Mouse (Mus musculus) lung, postnatal 4 days (tissue): ENCODE results near the gene Fam107b.

Experiments used
- DNase-seq, 2 experiments: peaks; one replicate each; pipeline ENCODE4 v3.0.0; 2021

Fam107b gene

GRCm38 (mm10) chr2:3608868-3609854 lies 38.9 kb downstream of the Fam107b start:
- no peak for DNase-seq

GRCm38 (mm10) chr2:3618446-3618845 lies 48.2 kb downstream of the Fam107b start:
- no peak for DNase-seq

GRCm38 (mm10) chr2:3621568-3621967 lies 51.3 kb downstream of the Fam107b start:
- DNase-seq: no peak

DNA sequence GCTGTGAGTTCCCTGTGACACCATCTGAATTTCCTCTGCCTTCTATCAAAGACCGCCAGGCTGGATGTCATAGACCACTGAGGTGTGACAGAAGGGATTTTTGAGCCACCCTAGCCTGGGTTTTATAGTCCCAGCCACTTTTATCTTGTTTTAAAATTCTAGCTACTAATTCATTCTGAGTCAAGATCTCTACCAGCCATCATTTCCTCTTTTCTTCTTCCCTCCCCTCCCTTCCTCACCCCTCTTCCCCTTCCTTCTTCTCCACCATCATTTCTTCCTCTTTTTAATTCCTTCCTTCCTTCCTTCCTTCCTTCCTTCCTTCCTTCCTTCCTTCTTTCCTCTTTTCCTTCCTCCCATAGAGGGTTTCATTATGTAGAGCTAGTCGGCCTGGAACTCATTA lies 51.9 kb downstream of the Fam107b start:
- DNase-seq: no peak

DNA sequence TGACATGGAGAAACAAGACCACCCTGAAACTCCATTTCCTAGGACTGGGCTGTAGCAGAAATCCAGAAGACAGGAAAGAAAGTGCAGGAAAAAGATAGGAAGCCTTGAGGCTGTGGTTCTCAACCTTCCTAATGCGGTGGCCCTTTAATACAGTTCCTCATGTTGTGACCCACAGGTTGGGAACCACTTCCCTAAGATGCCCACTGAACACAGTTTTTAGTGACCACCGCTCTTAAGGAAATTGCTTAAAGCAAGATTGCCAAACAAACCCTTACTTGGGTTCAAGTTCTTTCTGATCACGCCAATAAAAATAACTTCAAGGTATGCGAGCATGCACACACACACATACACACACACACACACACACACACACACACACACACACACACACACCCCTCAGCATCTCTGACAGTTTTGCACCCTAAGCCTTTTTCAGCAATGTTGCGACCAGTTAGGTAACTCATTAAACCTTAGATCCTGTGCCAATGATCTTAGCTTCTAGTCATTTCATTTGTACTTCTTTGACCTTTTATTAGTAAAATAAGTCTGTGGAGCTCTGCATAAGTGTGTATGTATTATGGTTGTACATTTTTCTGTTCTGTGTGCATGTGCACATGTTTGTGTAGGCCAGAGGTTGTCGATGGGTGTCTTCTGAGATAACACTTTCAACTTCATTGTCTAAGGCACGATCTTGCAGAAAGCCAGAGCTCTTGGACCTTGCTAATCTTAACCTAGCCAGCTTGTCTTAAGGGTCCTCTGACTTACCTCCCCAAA lies 53.1 kb downstream of the Fam107b start:
- DNase-seq: no peak

GRCm38 (mm10) chr2:3623981-3624584 lies 53.8 kb downstream of the Fam107b start:
- DNase-seq: no peak

GRCm38 (mm10) chr2:3629096-3629495 lies 58.8 kb downstream of the Fam107b start:
- DNase-seq: no peak

GRCm38 (mm10) chr2:3629741-3630140 lies 59.5 kb downstream of the Fam107b start:
- DNase-seq: no peak

DNA sequence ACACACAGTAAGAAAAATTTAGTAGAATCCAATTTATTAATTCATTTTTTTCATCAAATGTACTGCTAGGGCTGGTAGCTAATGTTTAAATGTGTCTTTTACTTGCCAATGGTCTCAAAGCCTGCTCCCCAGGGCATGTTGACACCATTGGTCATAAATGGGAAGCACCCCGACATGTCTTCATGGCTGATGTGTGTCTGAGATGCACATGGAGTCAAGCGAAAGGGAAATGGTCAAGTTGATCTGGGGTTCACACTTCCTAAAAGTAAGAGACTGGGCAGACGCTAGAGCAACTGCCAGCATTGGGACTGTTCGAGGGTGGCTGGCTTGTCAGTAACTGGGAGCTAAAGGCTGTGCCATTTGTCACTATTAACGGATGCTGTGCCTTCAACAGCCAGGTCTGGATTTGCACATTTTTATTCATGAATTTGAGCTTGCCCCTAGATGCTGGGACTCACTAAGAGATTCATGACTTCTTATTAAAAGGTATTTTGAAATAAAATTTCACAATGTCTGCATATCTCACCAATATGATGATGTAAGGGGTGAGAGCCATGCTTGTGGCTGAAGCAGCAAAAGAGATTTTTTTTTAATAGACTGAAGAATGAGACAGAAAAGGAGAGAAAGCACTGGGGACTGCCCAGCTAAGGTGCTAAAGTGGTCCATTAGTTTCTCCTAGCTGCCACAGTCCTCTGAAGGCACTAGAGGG lies 60.6 kb downstream of the Fam107b start:
- peak in 1 of 2 experiments; percentile 6 for DNase-seq

DNA sequence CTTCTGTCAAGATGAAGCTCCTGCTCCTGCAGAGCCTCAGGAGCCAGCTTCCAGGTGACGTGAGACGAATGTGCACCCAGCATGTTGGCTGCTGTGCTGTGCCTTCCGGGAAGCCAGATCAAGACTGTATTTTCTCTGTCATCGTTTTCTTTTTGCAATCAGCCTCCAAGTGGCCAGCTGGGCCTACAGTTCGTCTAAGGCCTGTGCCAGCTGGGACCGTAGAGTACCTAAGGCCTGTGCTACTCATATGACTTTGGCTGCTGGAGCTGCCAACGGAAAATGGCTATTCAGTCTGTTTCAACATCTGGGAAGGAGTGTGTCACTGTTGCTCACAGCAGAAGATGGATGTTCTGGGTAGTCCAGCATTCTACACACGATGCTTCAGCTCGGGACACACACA lies 62.8 kb downstream of the Fam107b start:
- no peak for DNase-seq

GRCm38 (mm10) chr2:3636771-3637170 lies 66.5 kb downstream of the Fam107b start:
- no peak for DNase-seq

GRCm38 (mm10) chr2:3641001-3641770 lies 70.9 kb downstream of the Fam107b start:
- peak in 1 of 2 experiments; percentile 17 for DNase-seq

DNA sequence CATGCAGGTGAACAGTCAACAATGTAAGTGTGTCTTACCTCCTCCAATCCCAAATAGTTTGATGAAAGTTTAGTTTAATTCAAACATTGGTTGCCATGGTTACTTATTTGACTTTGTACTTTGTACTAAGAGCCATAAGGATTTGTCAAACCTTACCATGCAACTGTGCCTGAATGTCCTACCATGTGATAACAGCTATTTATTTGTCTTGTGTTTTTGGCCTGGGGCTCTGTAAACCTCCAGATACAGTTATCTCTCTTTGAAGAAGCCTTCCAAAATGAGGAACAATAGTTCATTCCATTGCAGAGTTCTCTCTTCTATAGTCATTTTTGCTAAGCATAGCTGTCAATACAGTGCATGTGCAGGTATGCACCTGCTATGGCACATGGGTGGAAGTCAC lies 72.7 kb downstream of the Fam107b start:
- DNase-seq: no peak

DNA sequence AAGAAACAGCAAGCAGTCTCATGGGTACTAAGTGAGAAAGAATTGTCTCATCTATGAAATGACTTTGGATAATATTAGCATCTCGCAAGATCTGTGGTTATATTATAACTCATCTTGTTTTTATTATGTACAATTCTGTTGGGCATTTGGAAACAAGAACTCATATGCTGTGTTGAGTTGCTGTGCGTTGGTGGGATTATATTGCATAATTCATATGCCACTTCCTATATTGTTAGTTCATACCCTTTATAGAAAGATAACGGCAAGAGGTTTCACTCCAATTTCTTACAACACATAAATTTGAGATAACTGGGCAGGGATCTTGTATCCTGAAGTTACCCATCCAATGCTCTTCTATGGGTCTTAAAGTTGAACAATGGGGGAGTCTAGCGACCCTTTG lies 75.5 kb downstream of the Fam107b start:
- DNase-seq: no peak

DNA sequence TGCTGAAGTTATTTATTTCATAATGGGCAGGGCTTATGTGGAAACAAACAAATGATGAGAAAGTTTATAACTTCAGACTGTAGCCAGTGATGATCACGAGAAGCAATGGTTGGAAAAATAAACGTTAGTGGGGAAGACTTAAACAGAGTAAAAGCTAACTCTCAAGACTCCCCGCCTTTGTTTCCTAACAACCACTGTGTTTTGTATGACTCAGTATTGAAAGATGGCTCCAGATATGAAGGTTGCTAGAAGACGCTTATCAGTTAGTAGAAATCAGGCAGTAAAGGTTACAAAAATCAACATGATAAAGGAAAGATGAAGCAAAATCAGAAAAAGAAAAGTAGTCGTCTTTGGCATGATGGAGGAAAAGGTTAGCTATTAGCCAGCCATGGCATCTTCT lies 78.9 kb downstream of the Fam107b start:
- DNase-seq: no peak

- no peak for DNase-seq
These were observed 84.3 kb downstream of the Fam107b start for GRCm38 (mm10) chr2:3654606-3655005.

GRCm38 (mm10) chr2:3656091-3656490 lies 85.8 kb downstream of the Fam107b start:
- no peak for DNase-seq

- DNase-seq: no peak
These were observed 86.5 kb downstream of the Fam107b start for GRCm38 (mm10) chr2:3656834-3657233.

DNA sequence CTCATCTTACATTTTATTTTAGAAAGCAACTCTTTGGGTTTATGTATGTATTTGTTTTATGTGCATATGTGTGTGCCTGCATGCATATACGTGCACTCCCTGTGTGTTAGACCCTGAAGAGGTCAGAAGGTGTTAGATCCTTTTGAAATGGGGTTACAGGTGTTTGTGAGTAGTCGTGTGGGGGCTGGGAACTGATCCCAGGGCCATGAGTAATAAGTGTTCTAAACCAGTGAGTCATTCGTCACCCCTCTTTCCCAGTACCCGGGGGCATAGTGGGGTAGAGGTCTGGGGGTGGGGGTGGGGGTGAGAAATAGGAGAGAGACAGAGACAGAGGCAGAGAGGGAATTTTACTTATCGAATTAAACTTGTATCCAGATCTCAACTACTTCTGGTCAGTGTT lies 87.1 kb downstream of the Fam107b start:
- DNase-seq: no peak

DNA sequence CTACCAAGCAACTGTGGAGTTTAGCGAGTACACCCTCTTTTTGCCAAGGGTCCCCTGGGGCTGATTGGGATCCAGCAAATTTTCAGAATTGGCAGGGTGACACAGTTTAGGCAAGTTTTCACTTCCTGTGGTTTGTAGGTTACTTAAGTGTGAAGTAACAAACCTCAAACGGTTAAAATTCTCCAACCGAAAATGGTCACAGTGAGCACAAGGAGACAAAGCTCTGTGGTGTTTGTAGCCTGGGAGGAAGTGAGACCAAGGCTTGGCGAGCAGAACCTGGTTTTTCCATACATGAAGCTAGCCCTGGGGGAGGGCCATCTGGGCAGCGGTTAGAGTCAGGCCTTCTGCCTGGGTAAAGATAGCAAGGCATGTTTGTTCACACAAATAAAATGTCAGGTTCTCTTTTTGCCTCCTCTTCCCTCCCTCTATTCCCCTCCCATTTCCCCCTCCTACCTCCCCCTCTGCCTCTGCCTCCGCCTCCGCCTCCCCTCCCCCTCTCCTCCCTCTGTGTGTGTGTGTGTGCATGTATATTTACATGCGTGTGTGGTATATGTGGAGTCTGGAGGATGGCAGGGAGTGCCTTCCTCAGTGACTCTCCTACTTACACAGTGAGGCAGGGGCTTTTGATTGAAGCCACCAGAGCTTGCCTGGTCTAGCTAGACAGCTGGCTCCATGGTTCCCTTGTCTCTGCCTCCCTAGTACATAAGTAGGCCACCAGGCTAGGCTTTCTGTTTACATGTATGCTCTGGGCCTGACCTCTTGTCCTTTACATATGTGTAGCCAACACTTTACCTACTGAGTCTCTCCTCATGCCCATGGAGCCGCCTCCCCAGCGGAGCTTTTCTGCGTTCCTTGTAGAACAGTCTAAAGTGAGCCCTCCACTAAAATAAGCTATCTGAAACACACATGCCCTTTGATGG lies 87.8 kb downstream of the Fam107b start:
- DNase-seq: peak; percentile 64 to 74

DNA sequence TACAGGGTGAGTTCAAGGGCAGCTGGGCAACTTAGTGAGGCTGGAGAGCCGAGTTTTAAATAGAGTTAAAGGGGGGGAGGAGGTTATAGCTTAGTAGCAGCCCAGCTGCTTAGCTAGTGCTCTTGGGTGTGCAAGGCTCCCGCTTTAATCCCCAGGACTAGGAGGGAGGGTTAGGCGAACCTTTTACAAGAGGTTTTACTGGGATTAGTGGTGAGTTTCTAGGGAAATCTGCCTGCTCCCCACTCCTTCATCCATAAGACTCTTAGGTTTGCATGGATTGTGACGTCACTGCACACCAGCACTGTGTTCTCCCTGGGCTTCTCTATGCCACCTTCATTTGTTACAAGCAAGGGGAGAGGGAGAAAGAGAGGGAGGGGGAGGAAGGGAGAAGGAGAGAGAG lies 88.6 kb downstream of the Fam107b start:
- no peak for DNase-seq
